Mouse (Mus musculus) Patski (cell line): ENCODE results near the gene Cd209d. TPM values are rescaled to one million over a fixed set of nuclear protein-coding genes. Genes with fewer than 3 reads are reported as not detected.
"Not testable (repeated sequence)": the region's sequence is repeated elsewhere in the genome, so short reads cannot be mapped to it uniquely, and the experiment has no call there.

Experiments
- ATAC-seq: fragments of 100-300 bp; one replicate; pipeline ENCODE4 v1.8.0; 2021
- CTCF ChIA-PET: fragments of 350-600 bp; sonication (Branson Sonifier 250); formaldehyde crosslinking; loops from one replicate; lab custom pipeline; 2022; ENCODE audit warnings: inconsistent platforms; lab: Charles Lee
- POLR2A ChIA-PET: fragments of 350-600 bp; sonication (Branson Sonifier 250); formaldehyde crosslinking; loops from one replicate; lab custom pipeline; 2022; ENCODE audit warnings: antibody characterized with exemption, inconsistent platforms; lab: Charles Lee
- DNase-seq: peaks from one replicate; pipeline ENCODE4 v3.0.0-alpha.2; 2011; ENCODE audit warnings: low read depth, low spot score
- H3K27me3 ChIP-seq: fragments of 371-371 bp; one replicate; pipeline ENCODE4 v1.5.1; 2021
- CTCF ChIP-seq: fragments of 100-300 bp; IDR thresholded peaks from one replicate; pipeline ENCODE4 v1.5.1; 2021
- in situ Hi-C: fragments of 300-500 bp; cut with MboI; formaldehyde crosslinking; loops from 3 replicates; pipeline ENCODE4 v1.11.1; 2018; ENCODE audit warnings: low pct_unique_long_range_greater_than_20kb, mixed read lengths
- polyA plus RNA-seq: library from polyadenylated mRNA; unstranded; gene quantifications from one replicate; pipeline ENCODE4 v1.2.3, GENCODE M21; 2021

Cd209d gene
- not detected for polyA plus RNA-seq

DNA sequence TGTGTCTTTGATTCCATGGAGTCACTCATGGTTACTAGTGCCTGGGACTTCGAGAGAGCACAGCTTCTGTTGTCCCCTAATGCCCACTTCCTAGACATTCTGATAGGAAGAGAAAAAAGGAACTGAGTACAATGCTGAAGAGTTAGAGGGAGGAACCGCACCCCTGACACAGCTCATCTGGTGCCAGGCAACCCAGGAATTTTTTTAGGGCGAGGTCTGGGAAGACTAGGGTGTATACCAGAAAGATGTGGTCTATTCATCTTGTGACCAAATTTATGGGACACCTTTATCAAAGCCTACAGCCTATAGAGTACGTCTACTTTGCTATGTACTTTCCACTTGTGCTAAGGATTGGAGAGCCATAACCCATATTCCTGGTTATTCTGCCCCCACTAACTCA lies at the start of gene Cd209d:
Gene Cd209d (minus strand): TSS at position 101 of the 400 bp plus-strand sequence.
- in situ Hi-C loops, result no loop called here
- peaks cover 13% of the 10 kb centered on the region for H3K27me3 ChIP-seq
- no peak for ATAC-seq
- no peak for TF ChIP-seq CTCF
- POLR2A ChIA-PET, result no interaction called here
- CTCF ChIA-PET, result no interaction called here
- no peak for DNase-seq

DNA sequence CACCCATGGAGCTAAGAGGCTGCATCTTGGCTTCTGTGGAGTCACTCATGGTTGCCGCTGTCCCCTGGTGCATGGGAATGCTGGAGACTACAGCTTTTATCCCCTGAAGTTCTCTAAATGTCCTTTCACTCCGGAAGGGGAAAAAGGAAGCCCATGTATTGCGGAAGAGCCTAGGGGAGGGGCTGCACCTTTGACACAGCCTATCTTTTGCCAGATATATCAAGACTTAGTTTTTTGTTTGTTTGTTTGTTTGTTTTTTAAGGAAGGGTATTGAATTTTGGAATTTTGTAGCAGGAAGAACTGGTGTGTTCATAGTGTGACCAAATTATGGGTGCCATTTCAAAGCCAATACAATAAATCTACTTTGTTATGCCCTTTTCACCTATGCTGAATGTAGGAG lies 48.4 kb upstream of the Cd209d start, which contains the start of gene Cd209b:
Gene Cd209b (minus strand): TSS at position 101 of the 400 bp plus-strand sequence.
- ATAC-seq (no peak), DNase-seq (no peak)
- TF ChIP-seq CTCF, result no peak
- in situ Hi-C loops, result no loop called here
- ChIA-PET POLR2A (no interaction called here), CTCF (no interaction called here)
- no peaks in the 10 kb centered on the region for H3K27me3 ChIP-seq

DNA sequence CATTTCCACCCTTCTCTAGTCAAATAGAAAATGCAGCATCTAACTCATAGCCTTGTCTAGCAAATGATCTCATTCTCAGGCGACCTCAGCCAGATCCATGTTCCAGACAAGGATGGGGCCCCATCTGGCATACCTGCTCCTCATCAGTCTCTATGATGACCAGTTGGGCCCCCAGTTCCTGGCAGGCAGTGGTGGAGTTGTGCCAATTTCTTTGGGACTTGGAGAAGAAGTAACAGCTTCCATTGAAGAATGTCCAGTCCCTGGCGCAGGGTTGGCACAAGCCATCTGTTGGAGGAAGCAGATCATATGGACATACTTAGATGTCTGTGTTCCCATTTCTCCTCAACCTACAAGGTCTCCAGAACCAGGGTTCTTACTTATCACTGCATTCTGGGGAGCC lies 2.2 kb downstream of the Cd209d start:
- in situ Hi-C loops, result no loop called here
- peaks cover 13% of the 10 kb centered on the region for H3K27me3 ChIP-seq
- no peak for ATAC-seq
- ChIA-PET POLR2A (no interaction called here), CTCF (no interaction called here)
- DNase-seq, result no peak
- no peak for TF ChIP-seq CTCF

DNA sequence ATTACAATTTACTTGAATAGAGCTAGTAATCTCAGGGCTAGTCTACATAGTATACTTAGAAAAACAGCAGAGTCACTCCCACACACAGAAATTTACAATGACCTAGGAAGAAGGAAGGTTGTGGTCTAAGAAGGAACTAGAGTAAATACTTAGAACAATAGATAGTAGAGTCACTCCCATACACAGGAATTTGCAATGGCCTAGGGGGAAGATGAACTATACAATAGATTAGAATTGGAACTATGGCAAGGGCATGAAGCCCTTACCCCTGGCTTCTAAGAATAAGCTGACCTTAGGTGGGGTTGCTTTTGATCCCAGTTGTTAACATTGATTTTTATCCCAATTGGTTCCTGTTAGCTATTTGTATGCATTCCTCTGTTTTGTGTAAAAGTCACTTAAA lies 15.6 kb downstream of the Cd209d start:
- peaks cover 12% of the 10 kb centered on the region for H3K27me3 ChIP-seq
- DNase-seq, in situ Hi-C loops, CTCF ChIA-PET, ATAC-seq, POLR2A ChIA-PET: not testable (repeated sequence)

DNA sequence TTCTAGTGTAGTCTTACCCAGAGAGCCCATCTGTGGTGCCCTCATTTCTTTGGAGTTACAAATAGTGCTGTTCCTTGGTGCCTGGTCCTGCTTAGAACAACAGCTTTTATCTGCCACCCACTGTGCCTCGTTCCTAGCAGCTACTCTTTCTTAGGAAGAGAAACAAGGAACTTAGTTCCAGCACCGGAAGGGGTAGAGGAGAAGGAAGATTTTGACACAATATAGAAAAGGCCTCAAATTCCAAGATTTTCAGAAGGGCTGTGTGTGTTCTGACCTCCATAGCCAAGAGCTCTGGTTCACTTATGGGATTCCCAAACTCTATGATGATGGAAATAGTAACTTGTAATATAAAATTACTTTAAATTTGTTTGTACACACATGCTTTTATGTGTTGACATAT lies 24.1 kb downstream of the Cd209d start, which contains the start of gene Cd209e:
Gene Cd209e (minus strand): TSS at position 101 of the 400 bp plus-strand sequence.
- no peak for TF ChIP-seq CTCF
- ChIA-PET POLR2A (no interaction called here), CTCF (interaction anchor here (0.7 to 1.1 kb wide), 2 partner anchors 11 to 13 kb away, joined by 3 read pairs; no protein-coding TSS in a partner anchor)
- ATAC-seq (no peak), DNase-seq (no peak)
- in situ Hi-C loops, result no loop called here
- H3K27me3 ChIP-seq, result no peaks in the 10 kb centered on the region

Other genes starting within 250 kb of the Cd209d start
- gene Stxbp2, start 247.6 kb downstream of the Cd209d start, polyA plus RNA-seq, result 156 TPM
- 0.24 TPM for gene Retn, start 222.8 kb downstream of the Cd209d start, polyA plus RNA-seq
- gene Mcemp1, start 212.8 kb downstream of the Cd209d start, polyA plus RNA-seq, result not detected
- gene Fcor, start 206.2 kb downstream of the Cd209d start, polyA plus RNA-seq, result 4.6 TPM
- gene Trappc5, start 202.3 kb downstream of the Cd209d start, polyA plus RNA-seq, result 24.8 TPM
- 0.09 TPM for gene Fcer2a, start 184.4 kb downstream of the Cd209d start, polyA plus RNA-seq
- gene Clec4g, start 157.9 kb downstream of the Cd209d start, polyA plus RNA-seq, result not detected
- not detected for gene Cd209a, start 129.6 kb downstream of the Cd209d start, polyA plus RNA-seq
- not detected for gene Cd209e, start 24.2 kb downstream of the Cd209d start, polyA plus RNA-seq
- gene Cd209b, start 48.3 kb upstream of the Cd209d start, polyA plus RNA-seq, result not detected
- gene Cd209c, start 76.2 kb upstream of the Cd209d start, polyA plus RNA-seq, result not detected
- not detected for gene Cd209f, start 227.3 kb upstream of the Cd209d start, polyA plus RNA-seq